Mouse (Mus musculus): ENCODE data around the gene Kctd21.

Kctd21 gene

DNA sequence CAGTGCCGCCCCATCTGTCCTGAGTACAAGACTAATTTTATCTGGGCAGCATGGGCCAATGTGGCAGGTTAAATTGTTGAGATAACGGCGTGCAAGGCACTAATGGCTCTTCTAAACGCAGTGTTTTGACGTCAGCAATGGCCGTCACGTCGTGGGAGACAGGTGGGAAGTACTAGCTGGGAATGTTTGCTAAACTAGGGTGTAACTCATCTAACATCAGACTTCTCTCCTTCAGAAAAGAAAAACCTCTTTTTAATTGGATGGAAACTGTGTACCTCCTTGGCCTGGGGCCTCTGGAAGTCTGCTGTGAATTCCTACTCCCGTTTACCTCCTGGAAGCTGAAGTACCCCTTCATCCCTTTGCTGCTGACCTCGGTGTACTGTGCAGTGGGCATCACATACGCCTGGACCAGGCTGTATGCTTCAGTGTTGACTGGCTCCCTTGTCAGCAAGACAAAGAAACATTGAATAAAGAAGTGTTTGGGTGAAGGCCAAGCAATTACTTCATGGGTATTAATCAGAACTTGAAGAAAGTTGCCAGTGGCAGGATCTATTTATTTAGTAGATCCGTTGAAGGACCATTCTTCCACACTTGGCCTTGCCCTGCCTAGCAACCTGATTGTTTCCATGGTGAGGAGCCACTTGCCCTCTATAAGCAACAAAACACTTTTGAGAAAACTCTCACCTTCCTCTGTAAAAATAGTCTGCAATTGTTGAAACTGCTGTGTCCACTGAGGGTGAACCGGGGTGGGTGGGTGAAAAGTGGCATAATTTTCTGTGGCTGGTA is 59.4 kb downstream of the Kctd21 start:
- DNase-seq: peak; percentile 12

- no peak for DNase-seq
Observed at GRCm38 (mm10) chr7:97392079-97392445, 59.9 kb downstream of the Kctd21 start.

DNA sequence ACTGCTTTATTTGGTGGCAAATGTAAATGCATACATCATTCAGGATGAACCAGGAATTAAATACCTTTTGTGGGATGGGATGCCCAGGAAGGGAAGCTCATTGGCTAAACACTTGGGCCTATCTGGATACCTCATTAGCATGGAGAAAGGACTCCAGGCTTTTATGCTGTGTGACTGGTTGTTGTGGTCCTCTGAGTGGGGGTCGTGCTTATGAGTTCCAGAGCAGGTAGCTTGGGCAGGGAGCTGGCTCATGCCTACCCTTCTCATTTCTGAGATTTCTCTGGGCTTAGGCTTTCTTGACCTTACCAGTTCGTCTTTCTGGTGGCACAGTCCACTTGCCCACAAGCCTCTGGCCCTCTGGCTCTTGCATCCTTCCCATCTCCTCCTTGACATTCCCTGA is 62.2 kb downstream of the Kctd21 start:
- no peak for DNase-seq

DNA sequence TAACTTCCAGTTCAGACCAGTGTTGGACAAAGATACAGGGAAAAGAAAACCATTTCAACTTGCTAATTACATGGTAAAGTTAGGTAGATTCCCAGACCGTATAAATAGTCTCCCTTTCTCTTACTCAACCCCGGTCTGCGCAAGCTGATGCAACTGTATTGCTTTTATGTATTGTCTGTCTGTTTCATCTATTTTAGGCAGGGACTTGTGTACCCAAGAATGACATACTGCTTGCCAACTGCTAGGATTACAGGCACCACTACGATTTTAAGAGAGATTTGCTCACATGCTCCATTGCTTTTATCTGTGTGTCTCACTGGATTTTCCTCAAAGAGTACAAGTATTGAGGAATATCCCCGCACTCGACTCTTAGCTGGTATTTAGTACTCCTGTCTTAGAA is 66.8 kb downstream of the Kctd21 start:
- no peak for DNase-seq
